In genomic region chr1:179853421-179853820, GRCm38 (mm10) we compare ENCODE assay signal across 10 mouse cellular contexts. TPM values are rescaled to one million over a fixed set of nuclear protein-coding genes. Genes with fewer than 3 reads are reported as not detected.
A peak's percentile ranks its signal among the peaks of the same experiment; 100 is the strongest.
DNase-seq lines count a peak whose midpoint lies in the region; ATAC-seq and TF ChIP-seq lines count a peak whose summit lies in the region.
"Had no signal": no experiment of that assay in that cellular context is flagged by ENCODE, and none has a peak within 500 bp of the region (broad histone marks: within the 10 kb centered on the region; RNA-seq: fewer than 3 reads in every experiment).

No protein-coding gene starts in this region.

- H3K27ac ChIP-seq in hindbrain, postnatal 0 days, result no peak overlapping the region
- no peak overlapping the region for H3K27ac ChIP-seq in hindbrain, embryonic 12.5 days
- peak overlapping the region; percentile 30 for H3K27ac ChIP-seq in testis, adult 2 months (ENCODE audit: control insufficient read depth, insufficient read depth, low read depth, low read length)
- no peak overlapping the region for H3K27ac ChIP-seq in embryonic fibroblast, embryonic 13.5 days (ENCODE audit: insufficient read depth, low read length)
- H3K27ac ChIP-seq in heart, embryonic 10.5 days, result no peak overlapping the region; the same call in 1 of the 2 replicates
- H3K27ac ChIP-seq: macrophage had no signal

- no peak overlapping the region for H3K4me3 ChIP-seq in hindbrain, postnatal 0 days (ENCODE audit: low read length)
- no peak overlapping the region for H3K4me3 ChIP-seq in hindbrain, embryonic 12.5 days
- H3K4me3 ChIP-seq in testis, adult 2 months (ENCODE audit: control insufficient read depth, low read depth, low read length), result no peak overlapping the region
- H3K4me3 ChIP-seq in embryonic fibroblast, embryonic 13.5 days (ENCODE audit: insufficient read depth, low read length), result no peak overlapping the region
- no peak overlapping the region for H3K4me3 ChIP-seq in heart, embryonic 10.5 days

- intact Hi-C loops in gastrocnemius, postnatal 36 days (cut with DNase I), result loop anchor here (10.0 kb wide), 1 partner anchor 551 kb away; no protein-coding TSS in a partner anchor

- H3K9me3 ChIP-seq in hindbrain, postnatal 0 days (ENCODE audit: low read length), result no peaks in the 10 kb centered on the region
- H3K9me3 ChIP-seq in hindbrain, embryonic 12.5 days (replicated peaks), result no peaks in the 10 kb centered on the region
- no peaks in the 10 kb centered on the region for H3K9me3 ChIP-seq in heart, embryonic 10.5 days

- H3K4me2 ChIP-seq in hindbrain, postnatal 0 days (ENCODE audit: low read depth, low read length), result no peak overlapping the region
- H3K4me2 ChIP-seq in hindbrain, embryonic 12.5 days (replicated peaks), result no peak overlapping the region

- TF ChIP-seq POLR2A in testis, adult 2 months (IDR thresholded peaks at IDR 0.05; ENCODE audit: control insufficient read depth, low read depth, low read length), result no peak
- TF ChIP-seq POLR2A in embryonic fibroblast, embryonic 13.5 days (IDR thresholded peaks at IDR 0.05; ENCODE audit: low read depth, low read length), result no peak

- DNase-seq in hindbrain, postnatal 0 days (ENCODE audit: low spot score), result peak; percentile 51
- DNase-seq in testis, postnatal 14 days (ENCODE audit: low spot score), result no peak
- peak; percentile 12 for DNase-seq in naive thymus-derived CD4-positive, alpha-beta T cell, adult 2 months (ENCODE audit: low read depth)
- no peak for DNase-seq in gastrocnemius, postnatal 36 days
- no peak for DNase-seq in heart, embryonic 10.5 days (ENCODE audit: low spot score)

- WGBS in hindbrain, postnatal 0 days, result 46% methylated on average over 4 of the region's 4 CpGs
- WGBS in hindbrain, embryonic 12.5 days, result 54% methylated on average over 4 of the region's 4 CpGs
- WGBS in heart, embryonic 10.5 days, result 38% methylated on average over 4 of the region's 4 CpGs

- H3K9ac ChIP-seq in hindbrain, postnatal 0 days (replicated peaks; ENCODE audit: low read length), result no peak overlapping the region
- no peak overlapping the region for H3K9ac ChIP-seq in hindbrain, embryonic 12.5 days

- ATAC-seq in hindbrain, postnatal 0 days, result no peak
- ATAC-seq in hindbrain, embryonic 12.5 days (ENCODE audit: low FRiP score), result no peak

- no peaks in the 10 kb centered on the region for H3K36me3 ChIP-seq in hindbrain, postnatal 0 days (ENCODE audit: insufficient read depth, low read length)
- H3K36me3 ChIP-seq in hindbrain, embryonic 12.5 days, result no peaks in the 10 kb centered on the region
- H3K36me3 ChIP-seq in testis, adult 2 months (ENCODE audit: control insufficient read depth, insufficient read depth, low read length), result no peaks in the 10 kb centered on the region
- H3K36me3 ChIP-seq in heart, embryonic 10.5 days, result no peaks in the 10 kb centered on the region

- no peaks in the 10 kb centered on the region for H3K4me1 ChIP-seq in hindbrain, postnatal 0 days (ENCODE audit: insufficient read depth, low read length)
- H3K4me1 ChIP-seq in hindbrain, embryonic 12.5 days, result no peaks in the 10 kb centered on the region
- H3K4me1 ChIP-seq in testis, adult 2 months (ENCODE audit: control insufficient read depth, insufficient read depth, low read length), result peaks cover 5% of the 10 kb centered on the region; the same call in 1 of the 2 replicates
- no peaks in the 10 kb centered on the region; the same call in 1 of the 2 replicates for H3K4me1 ChIP-seq in embryonic fibroblast, embryonic 13.5 days (ENCODE audit: control insufficient read depth, insufficient read depth, low read length)
- H3K4me1 ChIP-seq in heart, embryonic 10.5 days, result peaks cover 9% of the 10 kb centered on the region

- peak; percentile 69 for TF ChIP-seq CTCF in hindbrain, postnatal 0 days (IDR thresholded peaks at IDR 0.05; ENCODE audit: low read depth)
- TF ChIP-seq CTCF in testis, adult 2 months (IDR thresholded peaks at IDR 0.05; ENCODE audit: control insufficient read depth, insufficient read depth, insufficient replicate concordance, low read depth, low read length), result peak; percentile 43; the same call in 1 of the 2 replicates
- TF ChIP-seq CTCF in embryonic fibroblast, embryonic 13.5 days (IDR thresholded peaks at IDR 0.05; ENCODE audit: borderline replicate concordance, insufficient read depth, low read length), result peak; percentile 51; the same call in 1 of the 2 replicates

- no peaks in the 10 kb centered on the region for H3K27me3 ChIP-seq in hindbrain, postnatal 0 days (ENCODE audit: insufficient read depth, low read length)
- H3K27me3 ChIP-seq in hindbrain, embryonic 12.5 days, result no peaks in the 10 kb centered on the region
- H3K27me3 ChIP-seq in testis, adult 2 months (ENCODE audit: control insufficient read depth, insufficient read depth, low read length), result no peaks in the 10 kb centered on the region
- H3K27me3 ChIP-seq in heart, embryonic 10.5 days (ENCODE audit: insufficient read depth, poor library complexity, severe bottlenecking), result no peaks in the 10 kb centered on the region

RNA-seq across cellular contexts. Expression of gene Ahctf1, which starts 49.9 kb away (rescaled TPM):
- total RNA-seq in hindbrain, postnatal 0 days (2014; rRNA removed), result 16.3 and 18.5 TPM in 2 replicates
- 9.6 and 9.9 TPM in 2 replicates for polyA plus RNA-seq in hindbrain, postnatal 0 days (2015; fragmentation: Nextera tagmentation; extraction: Ambion mirVana)
- polyA plus RNA-seq in hindbrain, embryonic 12.5 days (2016; fragmentation: Nextera tagmentation; extraction: Ambion mirVana), result 29.9 and 33.9 TPM in 2 replicates
- 27.0 and 30.6 TPM in 2 replicates for polyA plus RNA-seq in testis, adult 2 months (2012; rRNA removed)
- polyA plus RNA-seq in embryonic fibroblast, embryonic 13.5 days (2011; ENCODE audit: insufficient read length, low read depth, missing spikeins), result 85.9 and 93.0 TPM in 2 replicates
- total RNA-seq in gastrocnemius, postnatal 36 days (2021), result 10 to 100 TPM; 14.8 to 15.3 TPM
- polyA plus RNA-seq in heart, embryonic 10.5 days (2016; fragmentation: Nextera tagmentation; extraction: Ambion mirVana), result 21.6 and 30.2 TPM in 2 replicates

RNA-seq across cellular contexts. Expression of gene Gm10518, which starts 50.2 kb away (rescaled TPM):
- total RNA-seq in hindbrain, postnatal 0 days (2014; rRNA removed), result 0.89 TPM in 1 of 2 replicates, not detected in the other
- polyA plus RNA-seq in hindbrain, postnatal 0 days (2015; fragmentation: Nextera tagmentation; extraction: Ambion mirVana), result 0.11 TPM in 1 of 2 replicates, not detected in the other
- polyA plus RNA-seq in hindbrain, embryonic 12.5 days (2016; fragmentation: Nextera tagmentation; extraction: Ambion mirVana), result 0.21 TPM in 1 of 2 replicates, not detected in the other
- polyA plus RNA-seq in testis, adult 2 months (2012; rRNA removed), result 6.2 and 7.2 TPM in 2 replicates
- polyA plus RNA-seq in embryonic fibroblast, embryonic 13.5 days (2011; ENCODE audit: insufficient read length, low read depth, missing spikeins), result not detected in 2 replicates
- not detected for total RNA-seq in gastrocnemius, postnatal 36 days (2021)
- polyA plus RNA-seq in heart, embryonic 10.5 days (2016; fragmentation: Nextera tagmentation; extraction: Ambion mirVana), result 0.18 and 0.25 TPM in 2 replicates
- polyA plus RNA-seq: embryonic facial prominence, embryonic 14.5 days; macrophage had no signal

Comparison
In these comparisons a context has a peak if more than half of its experiments do, and no peak if none do; other contexts are left out.
1. DNase-seq: peak in hindbrain, postnatal 0 days (single experiment) and naive thymus-derived CD4-positive, alpha-beta T cell, adult 2 months (single experiment); none in testis, postnatal 14 days (single experiment), gastrocnemius, postnatal 36 days (0 of 2) and heart, embryonic 10.5 days (single experiment).
2. Peak in every context shown above with its lines, with median percentiles within 50 percentile points of each other: CTCF ChIP-seq.